Mouse (Mus musculus) C2C12 (cell line): ENCODE measurements around the gene Kdr. TPM values are rescaled to one million over a fixed set of nuclear protein-coding genes. Genes with fewer than 3 reads are reported as not detected.

Experiments used
- H3K27me3 ChIP-seq: one replicate; pipeline ENCODE4 v1.6.1; 2011; ENCODE audit not compliant: control insufficient read depth, insufficient read depth, insufficient read length
- H3K36me3 ChIP-seq: one replicate; pipeline ENCODE4 v1.6.1; 2011; ENCODE audit not compliant: control insufficient read depth, insufficient read depth
- H3K4me3 ChIP-seq: one replicate; pipeline ENCODE4 v1.5.1; 2011; ENCODE audit warnings: mild to moderate bottlenecking, control low read depth; ENCODE audit not compliant: poor library complexity, insufficient read depth, severe bottlenecking
- H3K79me2 ChIP-seq: one replicate; pipeline ENCODE4 v1.6.1; 2011; ENCODE audit not compliant: control insufficient read depth, insufficient read depth
- H3K79me3 ChIP-seq: one replicate; pipeline ENCODE4 v1.6.1; 2011; ENCODE audit warnings: low read depth, control low read depth
- H3ac ChIP-seq: one replicate; pipeline ENCODE3; 2011; ENCODE audit warnings: low read depth; ENCODE audit not compliant: control insufficient read depth, insufficient read length
- CEBPB ChIP-seq: IDR thresholded peaks from one replicate; pipeline ENCODE4 v1.6.1; 2011; ENCODE audit warnings: low read depth, mild to moderate bottlenecking, control low read depth, moderate library complexity
- CTCF ChIP-seq: IDR thresholded peaks from one replicate; pipeline ENCODE4 v1.5.1; 2011; ENCODE audit not compliant: control insufficient read depth, insufficient read depth, insufficient read length
- FOSL1 ChIP-seq: IDR thresholded peaks from one replicate; pipeline ENCODE4 v1.8.0; 2011; ENCODE audit warnings: mild to moderate bottlenecking, low read length; ENCODE audit not compliant: poor library complexity, insufficient read depth, severe bottlenecking
- MAX ChIP-seq: IDR thresholded peaks from one replicate; pipeline ENCODE4 v1.6.1; 2011; ENCODE audit warnings: mild to moderate bottlenecking, control low read depth
- MYOD1 ChIP-seq: IDR thresholded peaks from one replicate; pipeline ENCODE4 v1.6.1; 2011; ENCODE audit warnings: low read depth; ENCODE audit not compliant: control insufficient read depth, insufficient read length
- MYOG ChIP-seq: IDR thresholded peaks from one replicate; pipeline ENCODE4 v1.6.1; 2011; ENCODE audit not compliant: control insufficient read depth, insufficient read length; ENCODE audit errors: extremely low read depth
- USF1 ChIP-seq: IDR thresholded peaks from one replicate; pipeline ENCODE4 v1.6.1; 2011; ENCODE audit warnings: low read depth, mild to moderate bottlenecking, control low read depth, moderate library complexity
- polyA plus RNA-seq: library from polyadenylated mRNA; unstranded; fragments of >200 nt; fragmentation: generic; extraction: Trizol; gene quantifications from one replicate; pipeline ENCODE4 v1.2.1, GENCODE M21; 2012; ENCODE audit warnings: missing spikeins

The Kdr gene
- polyA plus RNA-seq, 1 experiment: under 0.01 TPM

- no peak overlapping the region for H3ac ChIP-seq
- no peak overlapping the region for H3K4me3 ChIP-seq
- no peaks in the 10 kb centered on the region for H3K79me3 ChIP-seq
- TF ChIP-seq CTCF (no peak), MYOG (no peak), MAX (no peak)
- H3K36me3 ChIP-seq: no peaks in the 10 kb centered on the region
- no peaks in the 10 kb centered on the region for H3K79me2 ChIP-seq
- peaks cover 22% of the 10 kb centered on the region for H3K27me3 ChIP-seq
Observed at GRCm38 (mm10) chr5:76018321-76018720, 40.1 kb upstream of the Kdr start.

- no peak overlapping the region for H3K4me3 ChIP-seq
- H3K36me3 ChIP-seq: no peaks in the 10 kb centered on the region
- peaks cover 12% of the 10 kb centered on the region for H3K27me3 ChIP-seq
Observed at GRCm38 (mm10) chr5:76016086-76016485, 37.8 kb upstream of the Kdr start.

DNA sequence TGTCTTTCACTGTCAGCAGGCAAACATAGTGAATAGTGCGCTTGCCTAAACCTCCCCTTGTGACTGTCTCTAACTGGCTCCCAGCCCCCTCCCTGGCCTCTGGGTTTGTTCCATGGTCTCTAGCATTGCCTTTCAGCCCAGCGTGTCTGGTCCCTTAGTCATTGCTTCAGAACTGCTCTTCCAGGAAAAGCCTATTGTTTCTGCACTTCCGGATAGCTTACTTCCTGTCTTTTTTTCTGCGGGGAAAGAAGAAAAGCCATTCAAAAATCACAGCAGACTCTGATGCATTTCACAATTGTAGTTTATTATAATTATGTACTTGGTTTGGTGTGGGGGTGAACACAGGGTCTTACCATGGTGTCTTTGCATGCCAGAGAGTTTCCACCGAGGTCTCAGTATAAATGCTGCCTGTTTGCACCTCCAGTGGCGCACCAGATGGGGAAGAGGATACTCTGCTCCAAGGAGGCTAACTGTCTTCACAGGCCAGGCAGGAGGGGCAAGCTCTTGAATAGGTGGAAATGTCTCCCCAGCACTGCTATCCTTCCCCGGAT is 35.7 kb upstream of the Kdr start:
- Histone ChIP-seq H3K79me2 (no peaks in the 10 kb centered on the region), H3ac (no peak overlapping the region), H3K36me3 (no peaks in the 10 kb centered on the region), H3K79me3 (no peaks in the 10 kb centered on the region), H3K27me3 (peaks cover 12% of the 10 kb centered on the region), H3K4me3 (no peak overlapping the region)
- TF ChIP-seq MYOD1 (no peak), USF1 (no peak), FOSL1 (no peak), MAX (no peak)

More at GRCm38 (mm10) chr5:76016086-76016485, 37.8 kb upstream of the Kdr start:
- H3ac ChIP-seq: no peak overlapping the region
- TF ChIP-seq USF1 (no peak), CTCF (no peak), MAX (no peak), MYOG (no peak), FOSL1 (no peak), MYOD1 (no peak), CEBPB (no peak)
- H3K79me2 ChIP-seq: no peaks in the 10 kb centered on the region
- no peaks in the 10 kb centered on the region for H3K79me3 ChIP-seq

DNA sequence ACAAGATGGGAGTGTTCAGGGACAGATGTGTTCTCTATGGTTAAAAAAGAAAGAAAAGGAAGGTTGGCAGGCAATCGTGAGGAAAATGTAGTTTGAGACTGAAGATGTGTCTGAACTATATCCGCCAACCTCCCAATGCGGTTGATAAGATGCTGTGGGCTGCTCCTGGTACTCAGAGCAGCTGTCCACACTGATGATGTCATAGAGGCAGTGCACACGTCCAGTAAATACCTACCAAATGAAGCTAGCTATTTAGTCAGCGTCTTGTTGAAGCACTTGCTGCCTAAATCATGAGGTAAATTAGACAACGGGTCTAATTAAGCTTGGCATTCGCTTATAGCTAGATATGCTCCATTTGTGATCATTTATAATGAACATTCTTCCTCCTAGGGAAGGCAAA is 28.1 kb upstream of the Kdr start:
- TF ChIP-seq FOSL1: no peak
- no peak for TF ChIP-seq MYOG
- peak; percentile 71 for TF ChIP-seq MYOD1
- Histone ChIP-seq H3K27me3 (peaks cover 16% of the 10 kb centered on the region), H3K4me3 (no peak overlapping the region), H3K79me2 (no peaks in the 10 kb centered on the region), H3K79me3 (no peaks in the 10 kb centered on the region), H3K36me3 (no peaks in the 10 kb centered on the region), H3ac (no peak overlapping the region)

- Histone ChIP-seq H3K36me3 (no peaks in the 10 kb centered on the region), H3K79me3 (no peaks in the 10 kb centered on the region), H3ac (no peak overlapping the region), H3K79me2 (no peaks in the 10 kb centered on the region), H3K27me3 (no peaks in the 10 kb centered on the region), H3K4me3 (no peak overlapping the region)
- no peak for TF ChIP-seq CTCF
- TF ChIP-seq USF1: peak; percentile 82
- no peak for TF ChIP-seq CEBPB
- TF ChIP-seq MAX: peak; percentile 59
- no peak for TF ChIP-seq FOSL1
- no peak for TF ChIP-seq MYOD1
- no peak for TF ChIP-seq MYOG
Observed at GRCm38 (mm10) chr5:75990212-75990611, 12.0 kb upstream of the Kdr start.

DNA sequence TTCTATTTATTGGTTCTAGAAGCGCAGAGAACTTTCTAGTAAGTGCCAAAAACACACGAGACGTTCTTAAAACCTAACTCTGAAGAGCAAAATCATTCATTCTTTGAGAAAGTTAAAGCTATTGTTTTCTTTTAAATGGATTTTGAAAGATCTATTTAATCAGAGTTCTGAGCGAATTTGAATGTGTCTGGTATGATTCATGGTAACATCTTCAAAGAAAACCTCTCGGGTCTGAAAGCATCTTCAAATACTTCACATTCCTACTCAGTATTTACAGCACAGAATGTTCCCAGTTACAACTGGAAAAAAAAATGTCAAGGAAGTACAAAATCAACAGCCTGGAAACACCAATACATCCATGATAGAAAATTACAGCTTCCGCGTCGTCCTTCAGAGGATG is 9.3 kb upstream of the Kdr start:
- Histone ChIP-seq H3K79me2 (no peaks in the 10 kb centered on the region), H3ac (no peak overlapping the region), H3K4me3 (no peak overlapping the region), H3K36me3 (no peaks in the 10 kb centered on the region), H3K27me3 (no peaks in the 10 kb centered on the region), H3K79me3 (no peaks in the 10 kb centered on the region)
- no peak for TF ChIP-seq MAX
- TF ChIP-seq CEBPB: no peak
- no peak for TF ChIP-seq CTCF
- no peak for TF ChIP-seq FOSL1
- TF ChIP-seq MYOD1: no peak
- no peak for TF ChIP-seq MYOG
- no peak for TF ChIP-seq USF1
